Mouse (Mus musculus) mature B cell (primary cell): Measurements from ENCODE around the gene Casp7.

Source experiments
- in situ Hi-C: fragments of 300-500 bp; cut with MboI; formaldehyde crosslinking; loops from 2 replicates; pipeline ENCODE4 v1.14.3; 2019

Gene Casp7

GRCm38 (mm10) chr19:56470286-56471020, 73.5 kb downstream of the Casp7 start:
- in situ Hi-C loops = no loop called here

- in situ Hi-C loops = no loop called here
Observed at GRCm38 (mm10) chr19:56471934-56472333, 75.0 kb downstream of the Casp7 start.

- in situ Hi-C loops = no loop called here
Observed at GRCm38 (mm10) chr19:56474869-56475550, 78.1 kb downstream of the Casp7 start.

- in situ Hi-C loops = no loop called here
Observed at GRCm38 (mm10) chr19:56476546-56476945, 79.6 kb downstream of the Casp7 start.

- in situ Hi-C loops = no loop called here
Observed at GRCm38 (mm10) chr19:56477253-56477652, 80.3 kb downstream of the Casp7 start.

- in situ Hi-C loops = no loop called here
Observed at GRCm38 (mm10) chr19:56477832-56478231, 80.9 kb downstream of the Casp7 start.

GRCm38 (mm10) chr19:56484630-56485375, 87.9 kb downstream of the Casp7 start:
- in situ Hi-C loops = no loop called here

- in situ Hi-C loops = no loop called here
Observed at GRCm38 (mm10) chr19:56485376-56486271, 88.7 kb downstream of the Casp7 start.

GRCm38 (mm10) chr19:56486926-56487325, 90.0 kb downstream of the Casp7 start:
- in situ Hi-C loops = no loop called here

GRCm38 (mm10) chr19:56487339-56487738, 90.4 kb downstream of the Casp7 start:
- in situ Hi-C loops = no loop called here

- in situ Hi-C loops = no loop called here
Observed at GRCm38 (mm10) chr19:56489601-56490000, 92.7 kb downstream of the Casp7 start.
